Mouse (Mus musculus): Measurements from ENCODE around the gene Wasf1. TPM values are rescaled to one million over a fixed set of nuclear protein-coding genes. Genes with fewer than 3 reads are reported as not detected.

Gene Wasf1
- total RNA-seq, 2 experiments from 2014 or later, result 0.70 to 0.78 TPM

DNA sequence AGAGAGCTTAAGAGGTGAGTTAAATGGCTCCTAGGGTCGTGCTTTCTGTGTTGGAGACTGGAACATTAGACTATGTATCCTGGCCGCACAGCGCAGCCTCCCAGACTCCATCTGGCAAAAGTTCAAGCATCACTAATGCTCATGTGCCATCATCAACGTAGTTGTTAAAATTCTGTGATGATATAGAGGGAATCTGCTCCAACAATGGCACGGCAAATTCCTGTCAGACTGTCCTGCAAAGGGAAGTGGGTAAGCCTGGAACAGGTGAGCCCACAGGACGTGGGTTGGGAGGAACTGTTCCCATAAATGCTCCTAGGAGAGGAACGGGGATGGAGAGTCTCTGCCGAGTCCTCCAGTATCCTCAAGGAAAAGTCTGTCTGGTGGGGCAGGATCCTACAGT, 85.3 kb downstream of the Wasf1 start:
- intact Hi-C loops (cut with DNase I), result no loop called here
- DNase-seq (ENCODE audit: low spot score), result no peak

DNA sequence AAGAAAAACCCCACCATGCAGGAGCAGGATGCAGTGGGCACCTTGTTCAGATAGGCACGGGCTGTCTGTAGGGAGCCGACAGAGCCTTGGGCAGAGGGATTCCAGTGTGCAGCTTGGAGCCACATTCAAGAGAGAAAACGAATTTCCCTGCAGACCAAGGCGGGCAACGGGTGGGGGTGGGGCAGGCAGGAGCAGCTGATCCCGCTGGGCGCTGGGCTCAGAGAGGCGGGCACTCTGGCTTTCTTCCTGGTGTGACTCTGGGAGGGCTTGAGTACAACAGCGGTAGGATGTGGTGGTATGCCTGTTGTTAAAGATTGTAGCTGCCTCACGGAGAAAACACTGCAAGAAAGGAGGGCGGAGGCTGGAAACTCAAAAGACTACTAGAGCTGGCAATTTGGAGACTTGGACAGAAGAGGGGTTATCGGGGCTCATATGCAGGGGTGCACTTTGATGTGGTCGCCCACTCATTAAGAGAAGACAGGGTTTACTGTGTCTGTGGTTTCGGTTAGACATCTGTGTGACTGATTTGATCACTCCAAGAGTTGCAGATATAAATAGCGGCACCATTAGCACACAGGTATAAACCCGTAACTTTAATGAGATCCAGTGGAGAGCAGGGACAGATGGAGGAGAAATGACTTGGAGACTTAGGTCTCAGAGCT, 86.2 kb downstream of the Wasf1 start:
- DNase-seq (ENCODE audit: low spot score), result no peak
- intact Hi-C loops (cut with DNase I), result no loop called here

DNA sequence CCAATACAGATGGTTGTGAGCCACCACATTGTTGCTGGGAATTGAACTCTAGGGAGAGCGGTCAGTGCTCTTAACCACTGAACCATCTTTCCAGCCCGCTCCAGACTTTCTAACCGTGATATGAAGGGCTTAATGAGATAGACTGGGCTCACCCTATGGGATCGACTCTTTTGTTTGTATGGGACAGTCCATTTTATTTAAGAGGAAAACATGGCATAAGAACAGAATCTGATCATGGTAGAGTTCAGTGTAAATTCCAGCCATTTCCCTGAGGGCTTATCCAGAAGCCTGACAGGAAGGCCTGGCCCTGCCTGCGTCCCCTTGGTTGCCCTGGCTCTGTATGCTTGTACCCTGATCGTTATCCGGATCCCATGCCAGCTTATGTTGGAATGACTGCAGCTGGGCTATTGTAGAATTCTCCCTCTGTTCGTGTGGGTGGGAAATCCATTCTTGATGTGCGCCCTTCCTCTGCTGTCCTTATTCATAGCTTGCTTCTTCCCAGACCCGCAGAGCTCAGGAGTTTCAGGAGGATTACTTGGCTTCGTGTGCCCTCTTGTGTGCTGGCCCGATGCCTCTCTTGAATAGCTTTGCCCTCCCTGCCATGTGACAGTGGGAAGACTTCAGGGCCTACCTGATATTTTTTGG, 87.4 kb downstream of the Wasf1 start:
- no peak for DNase-seq (ENCODE audit: low spot score)
- intact Hi-C loops (cut with DNase I), result no loop called here

DNA sequence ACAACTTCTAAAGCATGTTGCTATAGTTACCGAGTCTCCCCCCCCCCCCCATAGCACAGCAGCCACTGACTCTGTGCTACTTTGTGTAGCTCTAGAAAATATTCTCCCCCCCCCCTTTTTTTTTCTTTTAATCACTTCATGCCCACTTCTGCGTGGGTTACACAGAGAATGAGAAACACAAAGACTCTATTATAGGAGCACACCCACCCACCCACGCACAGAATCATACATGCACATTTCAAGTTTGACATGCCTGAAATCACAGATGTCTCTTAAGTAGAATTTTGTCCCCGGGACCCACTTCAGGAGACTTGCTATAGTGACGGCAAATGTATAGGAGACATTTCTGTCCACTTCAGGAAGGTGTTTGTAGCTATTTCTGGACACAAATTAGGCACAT, 88.0 kb downstream of the Wasf1 start:
- DNase-seq (ENCODE audit: low spot score), result no peak
- intact Hi-C loops (cut with DNase I), result no loop called here

DNA sequence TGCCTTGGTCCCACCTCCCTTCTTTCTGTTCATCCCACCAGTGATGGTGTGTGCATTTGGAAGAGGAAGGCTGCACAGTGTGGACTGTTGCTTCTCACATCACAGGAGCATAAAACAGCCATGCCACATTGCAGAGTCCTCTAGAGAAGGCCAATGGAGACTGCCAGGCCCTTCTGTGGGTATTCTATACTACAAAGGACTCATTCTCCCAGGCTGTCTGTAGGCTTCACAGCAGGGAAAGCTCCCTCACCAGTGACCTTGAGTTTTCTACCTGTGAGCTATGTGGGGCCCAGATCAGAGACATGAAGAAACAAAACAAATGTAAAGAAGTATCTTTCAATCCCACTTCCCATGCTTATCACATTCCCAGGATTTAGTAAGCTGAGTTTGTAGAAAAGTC, 100.5 kb downstream of the Wasf1 start:
- intact Hi-C loops (cut with DNase I), result no loop called here
- no peak for DNase-seq (ENCODE audit: low spot score)

DNA sequence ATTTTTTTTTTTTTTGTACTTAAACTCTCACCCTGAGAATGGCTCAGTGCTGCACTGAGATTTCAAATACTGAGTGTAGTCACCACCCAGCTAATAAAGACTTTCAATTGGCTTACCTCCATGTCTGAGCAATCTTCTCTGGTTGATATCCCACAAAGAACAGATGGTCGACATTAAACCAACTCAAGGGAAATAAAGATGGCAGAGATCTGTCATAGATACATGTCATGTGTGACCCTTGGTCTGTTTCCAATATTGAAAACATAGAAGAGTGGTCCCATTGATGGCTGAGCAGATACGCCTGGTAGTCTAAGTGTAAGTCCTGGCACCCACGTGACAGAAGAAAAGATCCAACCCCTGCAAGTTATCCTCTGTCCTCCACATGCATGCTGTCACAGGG, 101.3 kb downstream of the Wasf1 start:
- intact Hi-C loops (cut with DNase I), result no loop called here
- DNase-seq (ENCODE audit: low spot score), result no peak

DNA sequence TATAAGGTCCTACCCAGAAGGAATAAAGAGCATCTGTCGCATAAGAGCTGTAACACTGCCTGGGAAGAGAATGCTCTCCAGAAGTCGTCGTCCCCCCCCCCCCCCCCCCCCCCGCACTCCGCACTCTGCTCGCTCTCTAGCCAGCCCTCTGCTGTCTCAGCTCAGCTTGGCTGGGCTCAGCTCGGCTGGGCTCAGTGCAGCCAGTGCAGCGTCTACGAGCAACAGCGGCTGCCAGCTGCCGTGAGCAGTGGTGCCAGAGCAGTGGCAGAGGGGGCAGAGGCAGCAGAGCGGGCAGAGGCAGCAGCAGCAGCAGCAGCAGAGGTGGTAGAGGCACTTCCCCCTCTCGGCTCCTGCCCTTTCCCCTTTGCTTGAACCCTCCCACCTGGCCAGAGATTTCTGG, 102.1 kb downstream of the Wasf1 start:
- intact Hi-C loops (cut with DNase I), result no loop called here
- DNase-seq (ENCODE audit: low spot score), result no peak

Other genes with a start within 250 kb of the Wasf1 start
- gene Mettl24, start 200.2 kb upstream of the Wasf1 start, total RNA-seq (2021), result 1 to 10 TPM; 1.2 to 1.6 TPM
- 10 to 100 TPM; 19.1 to 20.2 TPM for gene Cdc40, start 164 bp upstream of the Wasf1 start, total RNA-seq (2021)
- gene Gpr6, start 188.8 kb downstream of the Wasf1 start, total RNA-seq (2021), result not detected